Comparison of ENCODE assay signal across 9 mouse cellular contexts in the genomic region with DNA sequence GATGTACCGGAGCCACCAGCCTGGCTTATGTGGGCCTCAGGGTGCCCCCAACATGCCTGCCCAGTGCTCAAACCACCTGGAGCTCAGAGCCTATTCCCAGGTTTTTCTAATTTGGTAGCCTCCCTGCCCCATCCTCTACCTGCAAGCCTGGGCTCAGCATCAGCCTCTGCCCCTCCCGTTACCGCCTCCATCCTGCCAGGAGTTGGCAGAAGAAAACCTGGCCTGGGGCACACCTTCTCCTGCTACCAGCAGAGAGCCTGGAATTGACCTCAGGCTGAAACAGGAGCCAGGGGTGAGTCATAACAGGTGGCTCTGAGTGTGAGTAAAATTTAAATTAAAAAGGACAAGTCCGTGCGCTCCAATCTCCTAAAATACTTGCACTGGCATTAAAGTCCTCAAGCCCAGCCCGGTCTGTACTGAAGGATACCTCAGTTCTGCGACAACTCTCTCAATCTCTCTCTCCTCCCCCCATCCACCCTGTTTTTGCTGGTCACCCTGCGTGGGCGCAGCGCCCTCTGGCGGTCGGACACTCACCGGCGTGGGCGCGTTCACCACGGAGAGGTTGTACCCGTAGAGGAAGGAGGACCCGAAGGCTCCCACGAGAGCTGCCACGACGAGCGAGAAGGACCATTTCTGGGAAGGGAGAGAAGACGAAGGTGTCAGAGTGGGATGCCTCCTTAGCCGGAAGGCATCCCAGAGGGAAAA. TPM values are rescaled to one million over a fixed set of nuclear protein-coding genes. Genes with fewer than 3 reads are reported as not detected.
DNase-seq lines count a peak whose midpoint lies in the region; ATAC-seq lines count a peak whose summit lies in the region.
"Had no signal": no experiment of that assay in that cellular context is flagged by ENCODE, and none has a peak within 500 bp of the region (broad histone marks: within the 10 kb centered on the region; RNA-seq: fewer than 3 reads in every experiment).

No protein-coding gene starts in this region.

- ATAC-seq in cerebellum, adult (ENCODE audit: insufficient number of reproducible peaks, low FRiP score, low TSS enrichment) = peak; percentile 18
- ATAC-seq in monocyte, adult 5-6 weeks (replicated peaks; ENCODE audit: insufficient number of reproducible peaks, low FRiP score, low TSS enrichment, poor library complexity, severe bottlenecking) = no peak
- no peak for ATAC-seq in forebrain, embryonic 14.5 days

- no peak overlapping the region for H3K9ac ChIP-seq in forebrain, embryonic 14.5 days (ENCODE audit: low read length)

- no peak overlapping the region for H3K4me2 ChIP-seq in forebrain, embryonic 14.5 days (ENCODE audit: low read length)

- H3K27me3 ChIP-seq in forebrain, embryonic 14.5 days (replicated peaks; ENCODE audit: control insufficient read depth, insufficient read depth, low read length) = no peaks in the 10 kb centered on the region

- H3K27ac ChIP-seq in forebrain, embryonic 14.5 days (ENCODE audit: low read depth, low read length) = no peak overlapping the region

- peak; percentile 20 to 49 for DNase-seq in heart, postnatal 10 days
- no peak for DNase-seq in heart, adult 9 months (ENCODE audit: low spot score in 2 of 2)
- DNase-seq in A20 (ENCODE audit: low read depth, low spot score) = peak; percentile 52
- peak; percentile 37 to 44 for DNase-seq in gastrocnemius, postnatal 4 days (ENCODE audit: low spot score in 2 of 2)
- peak; percentile 63 for DNase-seq in lung, postnatal 10 days
- DNase-seq in forebrain, embryonic 14.5 days (ENCODE audit: low spot score) = no peak

- H3K4me1 ChIP-seq in forebrain, embryonic 14.5 days (ENCODE audit: control insufficient read depth, insufficient read depth, low read length) = no peaks in the 10 kb centered on the region

- H3K9me3 ChIP-seq in forebrain, embryonic 14.5 days (replicated peaks; ENCODE audit: control insufficient read depth, low read length) = no peaks in the 10 kb centered on the region

- H3K4me3 ChIP-seq in forebrain, embryonic 14.5 days (ENCODE audit: low read depth, low read length) = no peak overlapping the region
- H3K4me3 ChIP-seq: erythroblast, embryonic 14.5 days had no signal

- WGBS in forebrain, embryonic 14.5 days = 83% methylated on average over 25 of the region's 25 CpGs

- H3K36me3 ChIP-seq in forebrain, embryonic 14.5 days (ENCODE audit: control insufficient read depth, insufficient read depth, low read length) = no peaks in the 10 kb centered on the region

- intact Hi-C loops in heart, postnatal 10 days (cut with DNase I) = no loop called here

RNA-seq across cellular contexts. Expression of a gene that starts 25.9 kb away (rescaled TPM):
- total RNA-seq in heart, postnatal 10 days (2021) = 1 to 10 TPM; 2.2 to 2.8 TPM
- total RNA-seq in gastrocnemius, postnatal 4 days (2021) = 1 to 10 TPM; 1.4 to 2.4 TPM
- 10.6 to 16.0 TPM (median 11.7 TPM) in 3 replicates for total RNA-seq in monocyte, adult 5-6 weeks (2017)
- 0.48 and 0.62 TPM in 2 replicates for polyA plus RNA-seq in forebrain, embryonic 14.5 days (2014; fragmentation: Nextera tagmentation; extraction: Ambion mirVana)

Comparison
In these comparisons a context has a peak if more than half of its experiments do, and no peak if none do; other contexts are left out.
1. DNase-seq: peak in heart, postnatal 10 days (2 of 2), A20 (single experiment), gastrocnemius, postnatal 4 days (2 of 2) and lung, postnatal 10 days (single experiment); none in heart, adult 9 months (0 of 2) and forebrain, embryonic 14.5 days (single experiment).